Mouse (Mus musculus): ENCODE results near the gene Il1rl2. TPM values are rescaled to one million over a fixed set of nuclear protein-coding genes. Genes with fewer than 3 reads are reported as not detected.

Gene Il1rl2
- polyA plus RNA-seq, 1 experiment from 2014 or later, result 0.90 TPM

- no peak overlapping the region for H3K9ac ChIP-seq (replicated peaks)
- no peak overlapping the region for H3K4me3 ChIP-seq (ENCODE audit: low read depth, low read length)
- 81% methylated on average over 12 of the region's 12 CpGs for WGBS (ENCODE audit: insufficient replicate concordance)
- H3K4me2 ChIP-seq (ENCODE audit: low read depth, low read length), result no peak overlapping the region
- DNase-seq, result peak; percentile 9
- no peak for TF ChIP-seq CTCF (IDR thresholded peaks at IDR 0.05; ENCODE audit: low read depth)
- TF ChIP-seq EP300 (IDR thresholded peaks at IDR 0.05; ENCODE audit: low read depth), result no peak
- no peaks in the 10 kb centered on the region for H3K9me3 ChIP-seq (ENCODE audit: low read length)
- ATAC-seq, result no peak
- H3K4me1 ChIP-seq (ENCODE audit: insufficient read depth), result no peaks in the 10 kb centered on the region
- H3K27me3 ChIP-seq (ENCODE audit: insufficient read depth, low read length), result no peaks in the 10 kb centered on the region
- H3K27ac ChIP-seq (ENCODE audit: low read depth), result no peak overlapping the region
- peaks cover 12% of the 10 kb centered on the region for H3K36me3 ChIP-seq (replicated peaks; ENCODE audit: insufficient read depth, low read length)
Measured at GRCm38 (mm10) chr1:40314016-40314415, 10.4 kb upstream of the Il1rl2 start.

- H3K27me3 ChIP-seq (ENCODE audit: insufficient read depth, low read length), result no peaks in the 10 kb centered on the region
- H3K4me1 ChIP-seq (ENCODE audit: insufficient read depth), result peaks cover 14% of the 10 kb centered on the region
- TF ChIP-seq CTCF (IDR thresholded peaks at IDR 0.05; ENCODE audit: low read depth) (no peak), EP300 (IDR thresholded peaks at IDR 0.05; ENCODE audit: low read depth) (no peak)
- H3K36me3 ChIP-seq (replicated peaks; ENCODE audit: insufficient read depth, low read length), result peaks cover 10% of the 10 kb centered on the region
- ATAC-seq, result no peak
- H3K9ac ChIP-seq (replicated peaks), result no peak overlapping the region
- no peak overlapping the region for H3K4me2 ChIP-seq (ENCODE audit: low read depth, low read length)
- no peak overlapping the region for H3K4me3 ChIP-seq (ENCODE audit: low read depth, low read length)
- no peak overlapping the region for H3K27ac ChIP-seq (ENCODE audit: low read depth)
- H3K9me3 ChIP-seq (ENCODE audit: low read length), result no peaks in the 10 kb centered on the region
- no peak for DNase-seq
- 88% methylated on average over 8 of the region's 8 CpGs for WGBS (ENCODE audit: insufficient replicate concordance)
Measured at GRCm38 (mm10) chr1:40317657-40318056, 6.8 kb upstream of the Il1rl2 start.

- peaks cover 40% of the 10 kb centered on the region for H3K4me1 ChIP-seq (ENCODE audit: insufficient read depth)
- DNase-seq (no peak), ATAC-seq (0 out of 2 replicates have a peak, but pooled peaks have one; percentile 20)
- TF ChIP-seq CTCF (IDR thresholded peaks at IDR 0.05; ENCODE audit: low read depth) (no peak), EP300 (IDR thresholded peaks at IDR 0.05; ENCODE audit: low read depth) (no peak)
- H3K36me3 ChIP-seq (replicated peaks; ENCODE audit: insufficient read depth, low read length), result no peaks in the 10 kb centered on the region
- 30% methylated on average over 6 of the region's 6 CpGs for WGBS (ENCODE audit: insufficient replicate concordance)
- H3K9ac ChIP-seq (replicated peaks), result 0 out of 2 replicates have a peak overlapping the region, but pooled peaks have one; percentile 21
- no peak overlapping the region for H3K4me3 ChIP-seq (ENCODE audit: low read depth, low read length)
- H3K4me2 ChIP-seq (ENCODE audit: low read depth, low read length), result 0 out of 2 replicates have a peak overlapping the region, but pooled peaks have one; percentile 18
- no peaks in the 10 kb centered on the region for H3K9me3 ChIP-seq (ENCODE audit: low read length)
- H3K27me3 ChIP-seq (ENCODE audit: insufficient read depth, low read length), result no peaks in the 10 kb centered on the region
- peak overlapping the region; percentile 29; the same call in 1 of the 2 replicates for H3K27ac ChIP-seq (ENCODE audit: low read depth)
Measured at GRCm38 (mm10) chr1:40321824-40322223, 2.6 kb upstream of the Il1rl2 start.

- ATAC-seq (no peak), DNase-seq (no peak)
- Histone ChIP-seq H3K27me3 (ENCODE audit: insufficient read depth, low read length) (no peaks in the 10 kb centered on the region), H3K4me1 (ENCODE audit: insufficient read depth) (peaks cover 40% of the 10 kb centered on the region), H3K9me3 (ENCODE audit: low read length) (no peaks in the 10 kb centered on the region), H3K9ac (replicated peaks) (no peak overlapping the region; the same call in 1 of the 2 replicates), H3K36me3 (replicated peaks; ENCODE audit: insufficient read depth, low read length) (no peaks in the 10 kb centered on the region), H3K4me2 (ENCODE audit: low read depth, low read length) (0 out of 2 replicates have a peak overlapping the region, but pooled peaks have one; percentile 18), H3K27ac (ENCODE audit: low read depth) (peak overlapping the region; percentile 29; the same call in 1 of the 2 replicates), H3K4me3 (ENCODE audit: low read depth, low read length) (no peak overlapping the region)
- TF ChIP-seq CTCF (IDR thresholded peaks at IDR 0.05; ENCODE audit: low read depth) (no peak), EP300 (IDR thresholded peaks at IDR 0.05; ENCODE audit: low read depth) (no peak)
- 35% methylated on average over 3 of the region's 3 CpGs for WGBS (ENCODE audit: insufficient replicate concordance)
Measured at GRCm38 (mm10) chr1:40322543-40322942, 1.9 kb upstream of the Il1rl2 start.

- TF ChIP-seq EP300 (IDR thresholded peaks at IDR 0.05; ENCODE audit: low read depth) (no peak), CTCF (IDR thresholded peaks at IDR 0.05; ENCODE audit: low read depth) (no peak)
- peak overlapping the region; percentile 94 for H3K4me2 ChIP-seq (ENCODE audit: low read depth, low read length)
- 3% methylated on average over 22 of the region's 22 CpGs for WGBS (ENCODE audit: insufficient replicate concordance)
- no peaks in the 10 kb centered on the region for H3K36me3 ChIP-seq (replicated peaks; ENCODE audit: insufficient read depth, low read length)
- no peaks in the 10 kb centered on the region for H3K9me3 ChIP-seq (ENCODE audit: low read length)
- peaks cover 40% of the 10 kb centered on the region for H3K4me1 ChIP-seq (ENCODE audit: insufficient read depth)
- ATAC-seq, result peak; percentile 55
- H3K27ac ChIP-seq (ENCODE audit: low read depth), result no peak overlapping the region
- H3K9ac ChIP-seq (replicated peaks), result peak overlapping the region; percentile 59
- peak overlapping the region; percentile 43 for H3K4me3 ChIP-seq (ENCODE audit: low read depth, low read length)
- no peaks in the 10 kb centered on the region for H3K27me3 ChIP-seq (ENCODE audit: insufficient read depth, low read length)
- DNase-seq, result no peak
Measured at GRCm38 (mm10) chr1:40324955-40325702, 719 bp downstream of the Il1rl2 start.

GRCm38 (mm10) chr1:40325711-40326327 is 1.4 kb downstream of the Il1rl2 start:
- peak; percentile 40; the same call in 1 of the 2 replicates for ATAC-seq
- no peaks in the 10 kb centered on the region for H3K27me3 ChIP-seq (ENCODE audit: insufficient read depth, low read length)
- peak overlapping the region; percentile 94 for H3K4me2 ChIP-seq (ENCODE audit: low read depth, low read length)
- peak overlapping the region; percentile 43 for H3K4me3 ChIP-seq (ENCODE audit: low read depth, low read length)
- no peak overlapping the region for H3K27ac ChIP-seq (ENCODE audit: low read depth)
- TF ChIP-seq CTCF (IDR thresholded peaks at IDR 0.05; ENCODE audit: low read depth) (no peak), EP300 (IDR thresholded peaks at IDR 0.05; ENCODE audit: low read depth) (no peak)
- 24% methylated on average over 27 of the region's 29 CpGs for WGBS (ENCODE audit: insufficient replicate concordance)
- peak; percentile 33 for DNase-seq
- H3K4me1 ChIP-seq (ENCODE audit: insufficient read depth), result peaks cover 40% of the 10 kb centered on the region
- no peaks in the 10 kb centered on the region for H3K36me3 ChIP-seq (replicated peaks; ENCODE audit: insufficient read depth, low read length)
- peak overlapping the region; percentile 59 for H3K9ac ChIP-seq (replicated peaks)
- no peaks in the 10 kb centered on the region for H3K9me3 ChIP-seq (ENCODE audit: low read length)

Data from liver, postnatal 0 days (tissue).